Mouse (Mus musculus): Measurements from ENCODE around the gene Ptpn3. TPM values are rescaled to one million over a fixed set of nuclear protein-coding genes. Genes with fewer than 3 reads are reported as not detected.
A peak's percentile ranks its signal among the peaks of the same experiment; 100 is the strongest.

The Ptpn3 gene
- polyA plus RNA-seq (2015; fragmentation: Nextera tagmentation; extraction: Ambion mirVana), result 2.3 and 2.8 TPM in 2 replicates

- Histone ChIP-seq H3K36me3 (replicated peaks) (no peaks in the 10 kb centered on the region), H3K27me3 (replicated peaks) (peaks cover 3% of the 10 kb centered on the region; the same call in 1 of the 2 replicates), H3K27ac (peak within 1 kb of the TSS; percentile 75), H3K4me2 (peak within 1 kb of the TSS; percentile 85), H3K9ac (peak within 1 kb of the TSS; percentile 52), H3K4me1 (peaks cover 18% of the 10 kb centered on the region), H3K9me3 (no peaks in the 10 kb centered on the region), H3K4me3 (peak within 1 kb of the TSS; percentile 60)
- whole genome bisulfite sequencing, result 0% methylated on average over 42 of the region's 42 CpGs
- ATAC-seq (replicated peaks), result peak; percentile 91
Observed at GRCm38 (mm10) chr4:57301410-57302313, at the start of gene Ptpn3. Gene Ptpn3 (minus strand): TSS chr4:57301837.

GRCm38 (mm10) chr4:57350541-57350940 lies 48.9 kb upstream of the Ptpn3 start:
- Histone ChIP-seq H3K9me3 (no peaks in the 10 kb centered on the region), H3K9ac (no peak overlapping the region), H3K4me1 (no peaks in the 10 kb centered on the region), H3K4me2 (no peak overlapping the region), H3K27ac (no peak overlapping the region), H3K27me3 (replicated peaks) (no peaks in the 10 kb centered on the region), H3K36me3 (replicated peaks) (no peaks in the 10 kb centered on the region), H3K4me3 (no peak overlapping the region)
- 84% methylated on average over 2 of the region's 2 CpGs for WGBS
- no peak for ATAC-seq (replicated peaks)

GRCm38 (mm10) chr4:57343996-57344395 lies 42.4 kb upstream of the Ptpn3 start:
- H3K27ac ChIP-seq, result no peak overlapping the region
- WGBS, result 90% methylated on average over 7 of the region's 7 CpGs
- no peaks in the 10 kb centered on the region for H3K36me3 ChIP-seq (replicated peaks)
- H3K27me3 ChIP-seq (replicated peaks), result no peaks in the 10 kb centered on the region
- no peak overlapping the region for H3K9ac ChIP-seq
- H3K4me3 ChIP-seq, result no peak overlapping the region
- H3K9me3 ChIP-seq, result no peaks in the 10 kb centered on the region
- no peak for ATAC-seq (replicated peaks)
- no peak overlapping the region for H3K4me2 ChIP-seq
- H3K4me1 ChIP-seq, result no peaks in the 10 kb centered on the region

- H3K9ac ChIP-seq, result no peak overlapping the region
- no peak overlapping the region for H3K4me2 ChIP-seq
- H3K36me3 ChIP-seq (replicated peaks), result no peaks in the 10 kb centered on the region
- ATAC-seq (replicated peaks), result no peak
- H3K9me3 ChIP-seq, result no peaks in the 10 kb centered on the region
- H3K27me3 ChIP-seq (replicated peaks), result no peaks in the 10 kb centered on the region
- H3K27ac ChIP-seq, result no peak overlapping the region
- no peaks in the 10 kb centered on the region for H3K4me1 ChIP-seq
- 91% methylated on average over 17 of the region's 17 CpGs for WGBS
- no peak overlapping the region for H3K4me3 ChIP-seq
Observed at GRCm38 (mm10) chr4:57338923-57339322, 37.3 kb upstream of the Ptpn3 start.

GRCm38 (mm10) chr4:57338061-57338460 lies 36.4 kb upstream of the Ptpn3 start:
- WGBS, result 89% methylated on average over 9 of the region's 9 CpGs
- no peak overlapping the region for H3K4me3 ChIP-seq
- no peak overlapping the region for H3K4me2 ChIP-seq
- no peaks in the 10 kb centered on the region for H3K27me3 ChIP-seq (replicated peaks)
- no peak overlapping the region for H3K9ac ChIP-seq
- no peaks in the 10 kb centered on the region for H3K36me3 ChIP-seq (replicated peaks)
- H3K9me3 ChIP-seq, result no peaks in the 10 kb centered on the region
- no peaks in the 10 kb centered on the region for H3K4me1 ChIP-seq
- ATAC-seq (replicated peaks), result no peak
- H3K27ac ChIP-seq, result no peak overlapping the region

GRCm38 (mm10) chr4:57335000-57335666 lies 33.5 kb upstream of the Ptpn3 start:
- ATAC-seq (replicated peaks), result no peak

GRCm38 (mm10) chr4:57333926-57334548 lies 32.4 kb upstream of the Ptpn3 start:
- 96% methylated on average over 12 of the region's 12 CpGs for WGBS
- Histone ChIP-seq H3K27me3 (replicated peaks) (no peaks in the 10 kb centered on the region), H3K9me3 (no peaks in the 10 kb centered on the region), H3K27ac (no peak overlapping the region), H3K9ac (no peak overlapping the region), H3K36me3 (replicated peaks) (no peaks in the 10 kb centered on the region), H3K4me2 (no peak overlapping the region), H3K4me1 (no peaks in the 10 kb centered on the region), H3K4me3 (no peak overlapping the region)
- no peak for ATAC-seq (replicated peaks)

More at GRCm38 (mm10) chr4:57335000-57335666, 33.5 kb upstream of the Ptpn3 start:
- Histone ChIP-seq H3K4me3 (no peak overlapping the region), H3K9ac (no peak overlapping the region), H3K4me2 (no peak overlapping the region), H3K4me1 (no peaks in the 10 kb centered on the region), H3K27ac (no peak overlapping the region), H3K9me3 (no peaks in the 10 kb centered on the region), H3K36me3 (replicated peaks) (no peaks in the 10 kb centered on the region), H3K27me3 (replicated peaks) (no peaks in the 10 kb centered on the region)
- 39% methylated on average over 9 of the region's 9 CpGs for WGBS

GRCm38 (mm10) chr4:57332511-57332910 lies 30.9 kb upstream of the Ptpn3 start:
- no peak overlapping the region for H3K4me3 ChIP-seq
- no peaks in the 10 kb centered on the region for H3K27me3 ChIP-seq (replicated peaks)
- no peaks in the 10 kb centered on the region for H3K4me1 ChIP-seq
- no peak for ATAC-seq (replicated peaks)
- WGBS, result 88% methylated on average over 3 of the region's 3 CpGs
- no peak overlapping the region for H3K27ac ChIP-seq
- H3K4me2 ChIP-seq, result no peak overlapping the region
- no peak overlapping the region for H3K9ac ChIP-seq
- no peaks in the 10 kb centered on the region for H3K36me3 ChIP-seq (replicated peaks)
- H3K9me3 ChIP-seq, result no peaks in the 10 kb centered on the region

GRCm38 (mm10) chr4:57320606-57321327 lies 19.1 kb upstream of the Ptpn3 start:
- Histone ChIP-seq H3K27me3 (replicated peaks) (no peaks in the 10 kb centered on the region), H3K9ac (no peak overlapping the region), H3K4me3 (no peak overlapping the region), H3K36me3 (replicated peaks) (no peaks in the 10 kb centered on the region), H3K4me1 (0 out of 2 replicates have a peak, but pooled peaks cover 5% of the 10 kb centered on the region), H3K4me2 (no peak overlapping the region), H3K9me3 (no peaks in the 10 kb centered on the region), H3K27ac (no peak overlapping the region)
- WGBS, result 40% methylated on average over 23 of the region's 23 CpGs
- ATAC-seq (replicated peaks), result no peak

GRCm38 (mm10) chr4:57318525-57319212 lies 17.0 kb upstream of the Ptpn3 start:
- Histone ChIP-seq H3K4me1 (0 out of 2 replicates have a peak, but pooled peaks cover 5% of the 10 kb centered on the region), H3K27me3 (replicated peaks) (no peaks in the 10 kb centered on the region), H3K36me3 (replicated peaks) (no peaks in the 10 kb centered on the region), H3K9ac (no peak overlapping the region), H3K27ac (0 out of 2 replicates have a peak overlapping the region, but pooled peaks have one; percentile 6), H3K4me3 (no peak overlapping the region), H3K9me3 (no peaks in the 10 kb centered on the region), H3K4me2 (no peak overlapping the region)
- WGBS, result 48% methylated on average over 10 of the region's 10 CpGs
- no peak for ATAC-seq (replicated peaks)

Measured in midbrain, embryonic 15.5 days (tissue).